Mouse (Mus musculus) right cerebral cortex, postnatal 36 days (tissue): ENCODE data around the gene Chrm3.

ENCODE experiments used
- DNase-seq, 2 experiments: peaks; one replicate each; pipeline ENCODE4 v3.0.0; 2022; ENCODE audit warnings: low spot score in 2 of 2, mixed read lengths in 1 of 2

The Chrm3 gene

GRCm38 (mm10) chr13:10236279-10236678 is 124.4 kb downstream of the Chrm3 start:
- peak in 1 of 2 experiments; percentile 43 for DNase-seq

GRCm38 (mm10) chr13:10235391-10236169 is 125.1 kb downstream of the Chrm3 start:
- DNase-seq = peak in 1 of 2 experiments; percentile 4

GRCm38 (mm10) chr13:10220403-10220802 is 140.2 kb downstream of the Chrm3 start:
- no peak for DNase-seq

GRCm38 (mm10) chr13:10212112-10212511 is 148.5 kb downstream of the Chrm3 start:
- no peak for DNase-seq

- no peak for DNase-seq
Observed at GRCm38 (mm10) chr13:10210522-10211244, 150.0 kb downstream of the Chrm3 start.

GRCm38 (mm10) chr13:10199206-10199956 is 161.3 kb downstream of the Chrm3 start:
- DNase-seq = no peak

- no peak for DNase-seq
Observed at GRCm38 (mm10) chr13:10189829-10190228, 170.8 kb downstream of the Chrm3 start.

- DNase-seq = no peak
Observed at GRCm38 (mm10) chr13:10187926-10188325, 172.7 kb downstream of the Chrm3 start.

- DNase-seq = no peak
Observed at GRCm38 (mm10) chr13:10183837-10184236, 176.8 kb downstream of the Chrm3 start.

- DNase-seq = no peak
Observed at GRCm38 (mm10) chr13:10182756-10183155, 177.9 kb downstream of the Chrm3 start.

- DNase-seq = no peak
Observed at GRCm38 (mm10) chr13:10170529-10170928, 190.1 kb downstream of the Chrm3 start.

GRCm38 (mm10) chr13:10163354-10163753 is 197.3 kb downstream of the Chrm3 start:
- no peak for DNase-seq

- DNase-seq = peak in 1 of 2 experiments; percentile 18
Observed at GRCm38 (mm10) chr13:10157496-10157895, 203.2 kb downstream of the Chrm3 start.

GRCm38 (mm10) chr13:10140573-10140972 is 220.1 kb downstream of the Chrm3 start:
- no peak for DNase-seq

GRCm38 (mm10) chr13:10138878-10139277 is 221.8 kb downstream of the Chrm3 start:
- no peak for DNase-seq

GRCm38 (mm10) chr13:10131064-10131463 is 229.6 kb downstream of the Chrm3 start:
- DNase-seq = no peak

- DNase-seq = no peak
Observed at GRCm38 (mm10) chr13:10112211-10112610, 248.4 kb downstream of the Chrm3 start.

- DNase-seq = no peak
Observed at GRCm38 (mm10) chr13:10109542-10109941, 251.1 kb downstream of the Chrm3 start.

GRCm38 (mm10) chr13:10107331-10107730 is 253.3 kb downstream of the Chrm3 start:
- no peak for DNase-seq

GRCm38 (mm10) chr13:10090778-10091177 is 269.9 kb downstream of the Chrm3 start:
- no peak for DNase-seq

GRCm38 (mm10) chr13:10086336-10086735 is 274.3 kb downstream of the Chrm3 start:
- DNase-seq = no peak

- DNase-seq = no peak
Observed at GRCm38 (mm10) chr13:10081896-10082426, 278.7 kb downstream of the Chrm3 start.
